Mouse (Mus musculus) CH12.LX (cell line): ENCODE data around the gene Tsku.

ENCODE experiments used
- CHD2 ChIP-seq: IDR thresholded peaks from 2 replicates; pipeline ENCODE4 v1.6.1; 2011; ENCODE audit warnings: low read length, improper control_type of control experiment
- CTCF ChIP-seq, 2 experiments: IDR thresholded peaks in 1 of 2; conservative IDR thresholded peaks in 1 of 2; 2 replicates each; pipeline ENCODE4 v1.5.1; 2011 to 2012; ENCODE audit warnings: low read depth in 2 of 2, low read length in 2 of 2, improper control_type of control experiment in 1 of 2, inconsistent platforms in 1 of 2, mild to moderate bottlenecking in 1 of 2, moderate library complexity in 1 of 2
- ELF1 ChIP-seq: IDR thresholded peaks from 2 replicates; pipeline ENCODE4 v1.6.1; 2014; ENCODE audit warnings: low read depth, mild to moderate bottlenecking, inconsistent platforms, low read length, improper control_type of control experiment
- EP300 ChIP-seq: IDR thresholded peaks from 2 replicates; pipeline ENCODE4 v1.6.1; 2011; ENCODE audit warnings: low read length, improper control_type of control experiment
- NELFE ChIP-seq: IDR thresholded peaks from 2 replicates; pipeline ENCODE4 v1.6.1; 2011; ENCODE audit warnings: low read depth, low read length, improper control_type of control experiment
- POLR2A ChIP-seq: IDR thresholded peaks from 2 replicates; pipeline ENCODE4 v1.6.1; 2011; ENCODE audit warnings: low read depth, mild to moderate bottlenecking, improper control_type of control experiment, low read length

- TF ChIP-seq EP300, result no peak
- no peak for TF ChIP-seq ELF1
- no peak for TF ChIP-seq CTCF (conservative IDR thresholded peaks at IDR 0.05 in 1 of 2, IDR thresholded peaks at IDR 0.05 in 1 of 2; ENCODE audit: low read depth in 2 of 2, low read length in 2 of 2)
- no peak for TF ChIP-seq CHD2
- TF ChIP-seq POLR2A, result no peak
- TF ChIP-seq NELFE, result no peak
These were observed 42.9 kb upstream of the Tsku start for GRCm38 (mm10) chr7:98403996-98404395.
